Mouse (Mus musculus) heart, adult 2 months (tissue): ENCODE data around the gene Med28.

Experiments
- CTCF ChIP-seq: fragments of 200-600 bp; IDR thresholded peaks from 2 replicates; pipeline ENCODE4 v1.8.1; 2022; ENCODE audit warnings: antibody characterized with exemption, mild to moderate bottlenecking, moderate library complexity
- POLR2A ChIP-seq: fragments of 200-500 bp; IDR thresholded peaks from 2 replicates; pipeline ENCODE4 v1.6.1; 2011; ENCODE audit warnings: mild to moderate bottlenecking, low read depth, low read length, control low read depth; ENCODE audit not compliant: insufficient read depth

DNA sequence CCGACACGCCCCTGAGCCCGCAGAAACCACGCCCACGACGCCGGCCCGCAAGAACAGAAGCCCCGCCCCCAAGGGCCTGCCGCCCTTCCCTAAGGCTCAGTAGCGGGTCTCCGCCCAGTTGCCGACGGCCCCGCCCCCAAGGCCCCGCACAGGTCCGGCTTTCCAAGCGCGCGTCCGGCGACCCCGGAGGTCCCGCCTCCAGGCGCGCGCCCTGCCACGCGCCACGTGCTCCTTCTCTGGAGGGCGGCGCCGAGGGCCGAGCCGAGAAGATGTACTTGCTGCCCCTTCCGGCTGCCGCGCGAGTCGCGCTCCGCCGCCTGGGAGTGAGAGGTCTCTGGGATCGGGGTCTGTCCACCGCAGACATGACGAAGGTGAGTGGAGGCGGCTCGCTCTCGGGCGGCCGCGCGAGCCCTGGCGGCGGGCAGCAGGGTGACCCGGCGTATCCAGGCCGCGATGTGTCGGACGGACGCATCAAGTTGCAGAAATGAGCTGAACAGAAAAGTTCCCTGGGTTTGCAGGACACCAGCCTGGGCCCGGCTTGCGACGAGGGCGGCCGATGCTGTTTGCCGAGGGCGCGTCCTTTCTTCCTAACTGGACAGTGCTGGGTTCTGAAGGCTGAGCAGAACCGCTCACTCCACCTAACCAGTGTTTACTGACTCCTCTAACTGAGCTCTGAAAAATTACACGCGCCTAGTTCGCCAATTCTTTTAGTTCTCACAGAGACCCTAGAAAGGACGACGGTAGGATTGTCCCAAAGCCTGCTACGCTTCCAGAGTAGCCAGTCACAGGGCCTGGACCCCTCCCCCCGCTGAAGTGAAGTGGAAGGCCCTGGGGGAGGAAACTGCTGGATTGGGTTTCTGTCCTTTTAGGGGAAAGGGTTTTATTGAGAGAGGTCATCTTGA, 26.6 kb upstream of the Med28 start, which contains the start of gene Lap3:
- TF ChIP-seq CTCF (peak; percentile 66), POLR2A (peak; percentile 81)
